Mouse (Mus musculus) stomach, embryonic 14.5 days (tissue): Measurements from ENCODE around the gene Vps13d. TPM values are rescaled to one million over a fixed set of nuclear protein-coding genes. Genes with fewer than 3 reads are reported as not detected.
A peak's percentile ranks its signal among the peaks of the same experiment; 100 is the strongest.
"Not testable (repeated sequence)": the region's sequence is repeated elsewhere in the genome, so short reads cannot be mapped to it uniquely, and the experiment has no call there.

ENCODE experiments used
- ATAC-seq: fragments of 200-750 bp; cut with Nextera tagmentation; 2 replicates; pipeline ENCODE4 v1.8.0; 2017; ENCODE audit warnings: low read depth, moderate TSS enrichment; ENCODE audit not compliant: insufficient number of reproducible peaks, insufficient read depth, low FRiP score
- H3K27ac ChIP-seq: fragments of 300-500 bp; sonication (generic); 2 replicates; pipeline ENCODE4 v1.5.1; 2014; ENCODE audit warnings: mild to moderate bottlenecking, low read length, moderate library complexity, mixed read lengths
- H3K27me3 ChIP-seq: fragments of 300-500 bp; sonication (generic); 2 replicates; pipeline ENCODE4 v1.6.1; 2014; ENCODE audit warnings: low read length, control low read depth, mixed read lengths; ENCODE audit not compliant: control insufficient read depth, insufficient read depth
- H3K36me3 ChIP-seq: fragments of 300-500 bp; sonication (generic); 2 replicates; pipeline ENCODE4 v1.6.1; 2014; ENCODE audit warnings: mild to moderate bottlenecking, control low read depth, low read length, moderate library complexity, mixed read lengths; ENCODE audit not compliant: control insufficient read depth, insufficient read depth
- H3K4me1 ChIP-seq: fragments of 300-500 bp; sonication (generic); 2 replicates; pipeline ENCODE4 v1.6.1; 2014; ENCODE audit warnings: low read length, control low read depth, mixed read lengths; ENCODE audit not compliant: control insufficient read depth, insufficient read depth
- H3K4me2 ChIP-seq: fragments of 300-500 bp; sonication (generic); replicated peaks from 2 replicates; pipeline ENCODE4 v1.6.1; 2014; ENCODE audit warnings: low read depth, low read length, control low read depth
- H3K4me3 ChIP-seq: fragments of 300-500 bp; sonication (generic); 2 replicates; pipeline ENCODE4 v1.5.1; 2014; ENCODE audit warnings: low read depth, low read length, control low read depth
- H3K9ac ChIP-seq: fragments of 300-500 bp; sonication (generic); replicated peaks from 2 replicates; pipeline ENCODE4 v1.6.1; 2014; ENCODE audit warnings: low read depth, mild to moderate bottlenecking, control low read depth, low read length, moderate library complexity, mixed read lengths
- H3K9me3 ChIP-seq: fragments of 300-500 bp; sonication (generic); 2 replicates; pipeline ENCODE4 v1.6.1; 2016; ENCODE audit warnings: low read depth, low read length, control low read depth; ENCODE audit not compliant: control insufficient read depth
- WGBS: fragments of 180-500 bp; shearing (Covaris S2); extraction: QIAGEN DNeasy Blood & Tissue Kit; methylation state at CpG from one replicate; pipeline ENCODE4 v1.1.7; 2014; 5-methylcytosine and 5-hydroxymethylcytosine counted together
- polyA plus RNA-seq: library from polyadenylated mRNA; unstranded; fragments of >200 nt; fragmentation: Nextera tagmentation; extraction: Ambion mirVana; gene quantifications from 2 replicates; pipeline ENCODE4 v1.2.1, GENCODE M21; 2014

Gene Vps13d
- polyA plus RNA-seq, 1 experiment from 2014 or later: 15.0 TPM

GRCm38 (mm10) chr4:145193406-145193805 lies 1.4 kb downstream of the Vps13d start:
- peak overlapping the region; percentile 16; the same call in 1 of the 2 replicates for H3K27ac ChIP-seq

DNA sequence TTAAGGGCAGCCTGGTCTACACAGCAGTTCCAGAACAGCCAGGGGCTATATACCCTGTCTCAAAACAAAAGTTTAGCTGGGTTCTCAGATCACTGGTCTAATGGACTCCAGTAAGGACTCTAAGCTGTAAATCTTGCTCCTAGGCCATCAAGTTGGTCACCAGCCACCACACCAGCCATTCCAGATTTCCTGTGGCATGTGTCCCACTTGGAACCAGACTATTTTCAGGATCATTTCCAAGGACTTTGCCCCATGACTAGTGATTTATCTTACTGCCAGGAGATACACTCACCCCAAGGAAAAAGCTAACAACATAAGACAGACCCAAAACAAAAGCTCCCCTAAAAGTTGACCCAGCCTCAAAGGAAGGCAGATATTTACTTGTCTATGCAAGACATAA lies 2.1 kb downstream of the Vps13d start:
- Histone ChIP-seq H3K4me3 (no peak overlapping the region), H3K9ac (no peak overlapping the region), H3K36me3 (peaks cover 6% of the 10 kb centered on the region; the same call in 1 of the 2 replicates), H3K27me3 (no peaks in the 10 kb centered on the region), H3K4me2 (no peak overlapping the region), H3K27ac (no peak overlapping the region), H3K9me3 (no peaks in the 10 kb centered on the region), H3K4me1 (peaks cover 6% of the 10 kb centered on the region; the same call in 1 of the 2 replicates)
- ATAC-seq: no peak

More at GRCm38 (mm10) chr4:145193406-145193805, 1.4 kb downstream of the Vps13d start:
- Histone ChIP-seq H3K4me3 (peak overlapping the region; percentile 93), H3K9me3 (no peaks in the 10 kb centered on the region), H3K36me3 (peaks cover 5% of the 10 kb centered on the region; the same call in 1 of the 2 replicates), H3K4me2 (peak overlapping the region; percentile 81), H3K9ac (0 out of 2 replicates have a peak overlapping the region, but pooled peaks have one; percentile 89), H3K27me3 (no peaks in the 10 kb centered on the region), H3K4me1 (peaks cover 6% of the 10 kb centered on the region; the same call in 1 of the 2 replicates)
- ATAC-seq: no peak
- WGBS: 13% methylated on average over 3 of the region's 3 CpGs

DNA sequence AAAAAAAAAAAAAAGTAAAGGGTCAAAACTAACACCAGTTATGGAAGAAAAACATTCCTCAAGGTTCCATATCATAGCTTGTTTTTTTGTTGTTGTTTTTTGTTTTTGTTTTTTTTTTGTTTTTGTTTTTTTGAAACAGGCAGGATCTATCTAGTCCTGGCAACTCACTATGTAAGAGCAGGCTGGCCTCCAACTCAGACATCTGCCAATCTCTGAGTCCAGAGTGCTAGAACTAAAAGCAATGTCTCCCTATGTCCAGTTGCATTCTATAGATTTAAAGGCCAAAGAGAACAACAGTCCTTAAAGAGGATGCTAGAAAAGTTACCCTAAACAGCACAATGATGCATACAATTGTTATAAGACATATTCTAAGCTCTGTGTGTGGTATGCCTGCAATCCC lies 6.2 kb downstream of the Vps13d start:
- peaks cover 27% of the 10 kb centered on the region for H3K36me3 ChIP-seq
- no peak for ATAC-seq

GRCm38 (mm10) chr4:145187619-145188018 lies 7.2 kb downstream of the Vps13d start:
- H3K9me3 ChIP-seq: no peaks in the 10 kb centered on the region; the same call in 1 of the 2 replicates
- 0 out of 2 replicates have a peak, but pooled peaks have one; percentile 10 for ATAC-seq
- H3K27me3 ChIP-seq: no peaks in the 10 kb centered on the region
- no peak overlapping the region for H3K27ac ChIP-seq
- WGBS: 80% methylated on average over 2 of the region's 2 CpGs
- no peak overlapping the region for H3K9ac ChIP-seq
- H3K4me2 ChIP-seq: no peak overlapping the region
- no peak overlapping the region for H3K4me3 ChIP-seq
- peaks cover 1% of the 10 kb centered on the region; the same call in 1 of the 2 replicates for H3K4me1 ChIP-seq
- peaks cover 27% of the 10 kb centered on the region for H3K36me3 ChIP-seq

More for the DNA sequence above, 6.2 kb downstream of the Vps13d start:
- Histone ChIP-seq H3K27ac (no peak overlapping the region), H3K4me2 (no peak overlapping the region), H3K9ac (no peak overlapping the region), H3K9me3 (no peaks in the 10 kb centered on the region; the same call in 1 of the 2 replicates), H3K27me3 (no peaks in the 10 kb centered on the region), H3K4me1 (peaks cover 6% of the 10 kb centered on the region; the same call in 1 of the 2 replicates), H3K4me3 (no peak overlapping the region)

DNA sequence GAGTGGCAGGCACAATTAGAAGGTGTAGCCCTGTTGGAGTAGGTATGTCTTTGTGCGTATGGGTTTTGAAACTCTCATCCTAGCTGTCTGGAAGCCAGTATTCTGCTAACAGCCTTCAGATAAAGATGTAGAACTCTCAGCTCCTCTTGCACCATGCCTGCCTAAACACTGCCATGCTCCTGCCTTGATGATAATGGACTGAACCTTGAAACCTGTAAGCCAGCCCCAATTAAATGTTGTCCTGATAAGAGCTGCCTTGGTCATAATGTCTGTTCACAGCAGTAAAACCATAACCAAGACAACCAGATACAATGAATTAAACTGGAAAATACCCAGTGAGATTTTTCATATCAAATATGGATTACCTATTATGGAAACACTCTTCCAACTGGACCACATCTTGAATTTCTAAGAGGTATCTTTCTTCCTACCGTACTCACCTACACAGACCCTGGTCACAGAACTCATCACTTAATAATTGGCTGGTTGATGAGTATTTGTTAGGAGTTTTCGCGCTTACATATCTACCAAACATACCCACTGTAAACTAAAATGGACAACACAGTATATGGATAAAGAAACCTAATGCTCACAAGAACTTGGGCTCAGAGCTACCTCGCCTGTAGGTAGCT lies 15.8 kb downstream of the Vps13d start:
- WGBS: 93% methylated on average over 5 of the region's 5 CpGs
- H3K36me3 ChIP-seq: peaks cover 37% of the 10 kb centered on the region
- no peak for ATAC-seq

DNA sequence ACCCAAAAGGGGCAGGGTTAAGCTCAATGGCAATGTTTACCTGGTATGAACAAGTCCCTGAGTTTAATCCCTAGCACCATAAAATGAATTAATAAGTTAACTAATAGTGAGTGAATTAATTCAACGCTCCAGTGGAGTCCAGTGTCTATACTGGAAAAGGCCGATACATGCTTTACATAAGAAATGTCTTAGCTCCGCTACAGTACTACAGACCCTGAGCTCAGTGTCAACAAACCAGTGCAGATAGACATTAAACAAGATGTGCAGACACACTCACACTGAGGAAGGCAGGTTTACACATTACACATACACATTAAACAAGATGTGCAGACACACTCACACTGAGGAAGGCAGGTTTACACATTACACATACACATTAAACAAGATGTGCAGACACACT lies 29.3 kb downstream of the Vps13d start:
- H3K36me3 ChIP-seq: peaks cover 58% of the 10 kb centered on the region
- 87% methylated on average over 3 of the region's 3 CpGs for WGBS
- not testable (repeated sequence) for ATAC-seq

More for the DNA sequence above, 15.8 kb downstream of the Vps13d start:
- Histone ChIP-seq H3K9ac (no peak overlapping the region), H3K9me3 (no peaks in the 10 kb centered on the region), H3K27ac (no peak overlapping the region), H3K4me1 (no peaks in the 10 kb centered on the region), H3K4me2 (no peak overlapping the region), H3K27me3 (no peaks in the 10 kb centered on the region), H3K4me3 (no peak overlapping the region)

GRCm38 (mm10) chr4:145164111-145164510 lies 30.7 kb downstream of the Vps13d start:
- Histone ChIP-seq H3K27ac (no peak overlapping the region), H3K4me3 (no peak overlapping the region), H3K9ac (no peak overlapping the region), H3K27me3 (no peaks in the 10 kb centered on the region), H3K36me3 (peaks cover 52% of the 10 kb centered on the region), H3K4me2 (no peak overlapping the region), H3K4me1 (no peaks in the 10 kb centered on the region), H3K9me3 (no peaks in the 10 kb centered on the region)
- WGBS: 94% methylated on average over 4 of the region's 4 CpGs
- no peak for ATAC-seq

More for the DNA sequence above, 29.3 kb downstream of the Vps13d start:
- not testable (repeated sequence) for H3K27me3 ChIP-seq, H3K9ac ChIP-seq, H3K4me3 ChIP-seq, H3K4me2 ChIP-seq, H3K9me3 ChIP-seq, H3K27ac ChIP-seq, H3K4me1 ChIP-seq

DNA sequence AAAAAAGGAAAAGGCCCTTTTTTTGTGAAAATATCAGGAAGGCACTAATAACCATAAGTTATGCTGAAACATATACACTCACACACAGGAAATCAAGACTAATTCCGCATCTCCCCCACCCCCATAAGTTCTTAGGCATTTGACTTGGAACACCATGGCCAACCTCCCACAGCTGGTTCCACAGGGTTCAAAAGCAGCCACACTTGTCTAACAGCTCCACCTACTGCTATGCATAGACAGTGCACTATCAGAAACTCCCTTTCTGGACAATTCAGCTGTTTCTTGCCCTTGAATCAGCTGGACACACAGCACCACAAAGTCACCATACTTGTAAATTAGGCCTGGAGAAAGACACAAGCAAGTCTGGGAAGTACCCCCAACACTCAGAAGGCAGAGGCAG lies 33.6 kb downstream of the Vps13d start:
- WGBS: 48% methylated on average over 1 of the region's 1 CpGs
- no peaks in the 10 kb centered on the region for H3K9me3 ChIP-seq
- no peak overlapping the region for H3K9ac ChIP-seq
- peaks cover 58% of the 10 kb centered on the region for H3K36me3 ChIP-seq
- H3K27ac ChIP-seq: no peak overlapping the region
- no peaks in the 10 kb centered on the region for H3K4me1 ChIP-seq
- ATAC-seq: no peak
- H3K27me3 ChIP-seq: no peaks in the 10 kb centered on the region
- H3K4me2 ChIP-seq: no peak overlapping the region
- no peak overlapping the region for H3K4me3 ChIP-seq
